Mouse (Mus musculus) MEL (cell line): ENCODE measurements around the gene Tspan9. TPM values are rescaled to one million over a fixed set of nuclear protein-coding genes. Genes with fewer than 3 reads are reported as not detected.

Experiments used
- DNase-seq: peaks from one replicate; pipeline ENCODE4 v3.0.0; 2011; ENCODE audit warnings: low read depth, low spot score
- H3K27ac ChIP-seq: 2 replicates; pipeline ENCODE4 v1.5.1; 2012; ENCODE audit warnings: low read depth, mild to moderate bottlenecking, control low read depth, low read length, moderate library complexity; ENCODE audit not compliant: control insufficient read depth
- H3K27me3 ChIP-seq, 2 experiments: fragments of 150-350 bp in 1 of 2; sonication (generic) in 1 of 2; 2 replicates each; pipeline ENCODE4 v1.6.1; 2012; ENCODE audit warnings: low read length in 2 of 2, mild to moderate bottlenecking in 2 of 2, improper control_type of control experiment in 1 of 2, moderate library complexity in 1 of 2; ENCODE audit not compliant: insufficient read depth in 2 of 2, control insufficient read depth in 1 of 2
- H3K36me3 ChIP-seq, 2 experiments: 2 replicates each; pipeline ENCODE4 v1.6.1; 2012 to 2014; ENCODE audit warnings: low read length in 2 of 2, improper control_type of control experiment in 1 of 2, inconsistent platforms in 1 of 2, mild to moderate bottlenecking in 1 of 2; ENCODE audit not compliant: insufficient read depth in 2 of 2, control insufficient read depth in 1 of 2
- H3K4me1 ChIP-seq, 2 experiments: fragments of 150-350 bp in 1 of 2; sonication (generic) in 1 of 2; 2 replicates each; pipeline ENCODE4 v1.6.1; 2012; ENCODE audit warnings: low read length in 2 of 2, improper control_type of control experiment in 1 of 2, mild to moderate bottlenecking in 1 of 2; ENCODE audit not compliant: insufficient read depth in 2 of 2, control insufficient read depth in 1 of 2
- H3K4me3 ChIP-seq, 2 experiments: fragments of 150-350 bp in 1 of 2; sonication (generic) in 1 of 2; 2 replicates each; pipeline ENCODE4 v1.5.1; 2012; ENCODE audit warnings: low read depth in 2 of 2, low read length in 2 of 2, mild to moderate bottlenecking in 2 of 2, moderate library complexity in 2 of 2, control low read depth in 1 of 2, improper control_type of control experiment in 1 of 2; ENCODE audit not compliant: control insufficient read depth in 1 of 2, insufficient read depth in 1 of 2
- H3K79me2 ChIP-seq: 2 replicates; pipeline ENCODE4 v1.6.1; 2012; ENCODE audit warnings: mild to moderate bottlenecking, low read length, moderate library complexity; ENCODE audit not compliant: control insufficient read depth, poor library complexity, insufficient read depth
- H3K9ac ChIP-seq: 2 replicates; pipeline ENCODE4 v1.6.1; 2012; ENCODE audit warnings: low read depth, mild to moderate bottlenecking, control low read depth, low read length, moderate library complexity; ENCODE audit not compliant: control insufficient read depth, poor library complexity, severe bottlenecking
- H3K9me3 ChIP-seq: fragments of 150-350 bp; sonication (generic); replicated peaks from 2 replicates; pipeline ENCODE4 v1.6.1; 2012; ENCODE audit warnings: mild to moderate bottlenecking, low read length, improper control_type of control experiment, moderate library complexity; ENCODE audit not compliant: insufficient read depth
- CHD1 ChIP-seq: IDR thresholded peaks from 2 replicates; pipeline ENCODE4 v1.6.1; 2012; ENCODE audit warnings: low read depth, mild to moderate bottlenecking, inconsistent platforms, low read length, improper control_type of control experiment
- CHD2 ChIP-seq: IDR thresholded peaks from 2 replicates; pipeline ENCODE4 v1.6.1; 2011; ENCODE audit warnings: low read length, improper control_type of control experiment
- E2F4 ChIP-seq: IDR thresholded peaks from 2 replicates; pipeline ENCODE4 v1.6.1; 2011; ENCODE audit warnings: low read depth, low read length, improper control_type of control experiment, borderline replicate concordance
- EP300 ChIP-seq, 2 experiments: IDR thresholded peaks; 2 replicates each; pipeline ENCODE4 v1.6.1; 2011; ENCODE audit warnings: improper control_type of control experiment in 2 of 2, low read length in 2 of 2, low read depth in 1 of 2, mild to moderate bottlenecking in 1 of 2
- ETS1 ChIP-seq: IDR thresholded peaks from 2 replicates; pipeline ENCODE4 v1.6.1; 2012; ENCODE audit warnings: low read depth, mild to moderate bottlenecking, inconsistent platforms, low read length, improper control_type of control experiment, moderate library complexity
- GABPA ChIP-seq: IDR thresholded peaks from 2 replicates; pipeline ENCODE4 v1.6.1; 2012; ENCODE audit warnings: low read depth, mild to moderate bottlenecking, inconsistent platforms, low read length, improper control_type of control experiment, moderate library complexity
- GATA1 ChIP-seq: IDR thresholded peaks from 2 replicates; pipeline ENCODE4 v1.6.1; 2011; ENCODE audit warnings: low read depth, low read length, improper control_type of control experiment
- HCFC1 ChIP-seq: IDR thresholded peaks from 2 replicates; pipeline ENCODE4 v1.6.1; 2012; ENCODE audit warnings: low read depth, mild to moderate bottlenecking, inconsistent platforms, low read length, improper control_type of control experiment, moderate library complexity
- JUND ChIP-seq: IDR thresholded peaks from 2 replicates; pipeline ENCODE4 v1.6.1; 2011; ENCODE audit warnings: low read depth, mild to moderate bottlenecking, improper control_type of control experiment, low read length
- KAT2A ChIP-seq: conservative IDR thresholded peaks from 2 replicates; pipeline ENCODE4 v1.6.1; 2012; ENCODE audit warnings: low read depth, low read length, improper control_type of control experiment, inconsistent platforms
- MAFK ChIP-seq: IDR thresholded peaks from 2 replicates; pipeline ENCODE4 v1.6.1; 2011; ENCODE audit warnings: low read depth, mild to moderate bottlenecking, low read length, improper control_type of control experiment, borderline replicate concordance
- MAX ChIP-seq: IDR thresholded peaks from 2 replicates; pipeline ENCODE4 v1.6.1; 2011; ENCODE audit warnings: low read length, improper control_type of control experiment
- MAZ ChIP-seq: IDR thresholded peaks from 2 replicates; pipeline ENCODE4 v1.6.1; 2012; ENCODE audit warnings: low read depth, mild to moderate bottlenecking, inconsistent platforms, low read length, improper control_type of control experiment
- MEF2A ChIP-seq: IDR thresholded peaks from 2 replicates; pipeline ENCODE4 v1.6.1; 2014; ENCODE audit warnings: low read depth, mild to moderate bottlenecking, inconsistent platforms, low read length, improper control_type of control experiment; ENCODE audit not compliant: poor library complexity, insufficient replicate concordance, severe bottlenecking; ENCODE audit errors: extremely low read depth
- MXI1 ChIP-seq: IDR thresholded peaks from 2 replicates; pipeline ENCODE4 v1.6.1; 2011; ENCODE audit warnings: mild to moderate bottlenecking, low read depth, low read length, improper control_type of control experiment
- MYB ChIP-seq: IDR thresholded peaks from 2 replicates; pipeline ENCODE4 v1.6.1; 2011; ENCODE audit warnings: mild to moderate bottlenecking, low read depth, low read length, improper control_type of control experiment
- MYC ChIP-seq: IDR thresholded peaks from 2 replicates; pipeline ENCODE4 v1.6.1; 2011; ENCODE audit warnings: low read depth, mild to moderate bottlenecking, low read length, improper control_type of control experiment, moderate library complexity
- NELFE ChIP-seq: IDR thresholded peaks from 2 replicates; pipeline ENCODE4 v1.6.1; 2011; ENCODE audit warnings: low read depth, low read length, improper control_type of control experiment
- NRF1 ChIP-seq: IDR thresholded peaks from 2 replicates; pipeline ENCODE4 v1.6.1; 2014; ENCODE audit warnings: low read depth, mild to moderate bottlenecking, inconsistent platforms, low read length, improper control_type of control experiment, moderate library complexity; ENCODE audit not compliant: poor library complexity, insufficient read depth, severe bottlenecking
- POLR2AphosphoS2 ChIP-seq: IDR thresholded peaks from 2 replicates; pipeline ENCODE4 v1.6.1; 2011; ENCODE audit warnings: low read length, improper control_type of control experiment
- POLR2AphosphoS5 ChIP-seq: IDR thresholded peaks from 2 replicates; pipeline ENCODE4 v1.6.1; 2012; ENCODE audit warnings: low read depth, borderline replicate concordance, mild to moderate bottlenecking, inconsistent platforms, low read length, moderate library complexity, mixed read lengths
- RAD21 ChIP-seq: IDR thresholded peaks from 2 replicates; pipeline ENCODE4 v1.6.1; 2011; ENCODE audit warnings: mild to moderate bottlenecking, low read depth, low read length, improper control_type of control experiment
- RCOR1 ChIP-seq: IDR thresholded peaks from 2 replicates; pipeline ENCODE4 v1.6.1; 2012; ENCODE audit warnings: low read depth, mild to moderate bottlenecking, inconsistent platforms, low read length, improper control_type of control experiment
- SMC3 ChIP-seq: IDR thresholded peaks from 2 replicates; pipeline ENCODE4 v1.6.1; 2011; ENCODE audit warnings: low read depth, low read length, improper control_type of control experiment
- TAL1 ChIP-seq: IDR thresholded peaks from 2 replicates; pipeline ENCODE4 v1.6.1; 2012; ENCODE audit warnings: mild to moderate bottlenecking, inconsistent platforms, low read length, moderate library complexity, mixed read lengths
- TBP ChIP-seq: IDR thresholded peaks from 2 replicates; pipeline ENCODE4 v1.8.0; 2011; ENCODE audit warnings: low read depth, low read length, improper control_type of control experiment
- TCF12 ChIP-seq: IDR thresholded peaks from 2 replicates; pipeline ENCODE4 v1.6.1; 2014; ENCODE audit warnings: low read depth, mild to moderate bottlenecking, inconsistent platforms, low read length, improper control_type of control experiment, moderate library complexity
- UBTF ChIP-seq: IDR thresholded peaks from 2 replicates; pipeline ENCODE4 v1.6.1; 2012; ENCODE audit warnings: low read depth, mild to moderate bottlenecking, inconsistent platforms, low read length, improper control_type of control experiment, moderate library complexity, borderline replicate concordance; ENCODE audit not compliant: insufficient read depth
- ZC3H11A ChIP-seq: IDR thresholded peaks from 2 replicates; pipeline ENCODE4 v1.6.1; 2012; ENCODE audit warnings: low read depth, mild to moderate bottlenecking, inconsistent platforms, low read length, improper control_type of control experiment
- ZKSCAN1 ChIP-seq: IDR thresholded peaks from 2 replicates; pipeline ENCODE4 v1.6.1; 2012; ENCODE audit warnings: low read depth, mild to moderate bottlenecking, inconsistent platforms, low read length, improper control_type of control experiment, moderate library complexity
- ZMIZ1 ChIP-seq: IDR thresholded peaks from 2 replicates; pipeline ENCODE4 v1.6.1; 2012; ENCODE audit warnings: low read depth, mild to moderate bottlenecking, inconsistent platforms, low read length, improper control_type of control experiment, moderate library complexity
- polyA plus RNA-seq, 2 experiments: library from polyadenylated mRNA; stranded (reverse) in 1 of 2; unstranded in 1 of 2; fragments of >175 nt in 1 of 2; fragments of >200 nt in 1 of 2; gene quantifications; 2 replicates each; pipeline versions ENCODE4 v1.2.1 to v1.2.4; 2012; ENCODE audit warnings: low replicate concordance in 2 of 2, low read depth in 1 of 2; ENCODE audit not compliant: insufficient read length in 2 of 2, insufficient read depth in 1 of 2, missing spikeins in 1 of 2
- total RNA-seq: library from RNA; depleted of rRNA; stranded (reverse); fragments of 300-350 nt; gene quantifications from 2 replicates; pipeline ENCODE4 v1.2.3, GENCODE M21; 2012

Gene Tspan9
- total and polyA plus RNA-seq, 3 experiments: 0.08 to 3.4 TPM; not detected in 1

DNA sequence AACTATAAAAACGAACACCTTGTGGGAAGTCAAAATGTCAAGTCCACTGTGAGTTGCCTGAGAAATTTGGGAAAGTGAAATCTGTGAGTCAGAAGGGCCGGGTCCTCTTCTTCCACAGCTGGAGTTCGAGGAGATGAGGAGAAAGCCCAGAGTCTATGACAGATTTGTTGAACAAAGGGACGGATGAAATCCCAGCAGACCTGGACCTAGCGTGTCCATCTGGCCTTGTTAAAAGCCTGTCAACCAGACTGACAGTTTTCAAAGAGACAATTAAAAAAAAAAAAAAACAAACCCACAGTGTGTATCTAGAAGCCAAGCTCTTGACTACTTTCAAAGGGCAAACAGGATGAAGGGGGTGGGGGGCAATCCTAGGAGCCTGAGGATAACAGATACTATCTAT, 14.0 kb downstream of the Tspan9 start:
- no peak overlapping the region for H3K4me3 ChIP-seq
- no peak overlapping the region for H3K9ac ChIP-seq
- no peaks in the 10 kb centered on the region for H3K27me3 ChIP-seq
- no peaks in the 10 kb centered on the region for H3K79me2 ChIP-seq
- DNase-seq: no peak
- H3K27ac ChIP-seq: no peak overlapping the region
- H3K36me3 ChIP-seq: no peaks in the 10 kb centered on the region
- no peaks in the 10 kb centered on the region for H3K4me1 ChIP-seq
- no peaks in the 10 kb centered on the region for H3K9me3 ChIP-seq
- no peak for TF ChIP-seq MAZ
- no peak for TF ChIP-seq ZMIZ1
- no peak for TF ChIP-seq MEF2A

- Histone ChIP-seq H3K36me3 (no peaks in the 10 kb centered on the region), H3K4me1 (no peaks in the 10 kb centered on the region)
These were observed 16.1 kb downstream of the Tspan9 start for GRCm38 (mm10) chr6:128127312-128127711.

DNA sequence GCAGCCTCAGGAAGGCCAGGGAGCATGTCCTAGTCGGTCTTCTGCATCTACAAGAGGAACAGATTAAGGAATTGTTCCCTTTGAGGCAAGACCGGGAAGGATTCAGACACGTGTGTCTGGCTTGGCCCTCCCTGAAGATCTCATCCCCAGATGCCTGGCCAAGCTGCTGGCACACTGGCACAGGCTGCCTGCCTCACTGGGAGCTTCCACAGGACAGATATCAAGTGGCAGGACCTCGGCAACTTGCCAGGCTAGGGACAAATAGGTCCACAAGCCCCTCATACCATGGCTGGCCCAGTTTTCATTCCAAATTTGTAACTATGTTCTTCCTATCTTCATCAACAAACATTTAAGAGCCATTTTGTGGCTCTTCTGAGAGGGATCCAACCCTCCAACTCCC, 16.5 kb downstream of the Tspan9 start:
- no peak overlapping the region for H3K27ac ChIP-seq
- H3K27me3 ChIP-seq: no peaks in the 10 kb centered on the region
- no peaks in the 10 kb centered on the region for H3K36me3 ChIP-seq
- no peaks in the 10 kb centered on the region for H3K4me1 ChIP-seq
- H3K79me2 ChIP-seq: no peaks in the 10 kb centered on the region
- no peaks in the 10 kb centered on the region for H3K9me3 ChIP-seq
- H3K9ac ChIP-seq: no peak overlapping the region
- DNase-seq: no peak
- no peak overlapping the region for H3K4me3 ChIP-seq
- TF ChIP-seq ETS1: no peak
- TF ChIP-seq ZC3H11A: no peak
- no peak for TF ChIP-seq MXI1
- TF ChIP-seq TAL1: no peak
- TF ChIP-seq SMC3: no peak
- TF ChIP-seq GATA1: no peak
- no peak for TF ChIP-seq UBTF
- TF ChIP-seq HCFC1: no peak
- TF ChIP-seq MYC: no peak
- no peak for TF ChIP-seq GABPA
- TF ChIP-seq KAT2A: no peak
- no peak for TF ChIP-seq CHD2
- no peak for TF ChIP-seq TCF12
- TF ChIP-seq EP300 (IDR thresholded peaks at IDR 0.05; ENCODE audit: low read depth in 1 of 2, low read length in 2 of 2): no peak
- no peak for TF ChIP-seq JUND
- no peak for TF ChIP-seq NELFE
- TF ChIP-seq E2F4: no peak
- no peak for TF ChIP-seq RAD21

More at GRCm38 (mm10) chr6:128127312-128127711, 16.1 kb downstream of the Tspan9 start:
- no peak for DNase-seq
- Histone ChIP-seq H3K79me2 (no peaks in the 10 kb centered on the region), H3K9ac (no peak overlapping the region), H3K27ac (no peak overlapping the region), H3K27me3 (no peaks in the 10 kb centered on the region), H3K9me3 (no peaks in the 10 kb centered on the region), H3K4me3 (no peak overlapping the region)
- no peak for TF ChIP-seq NRF1
- no peak for TF ChIP-seq POLR2AphosphoS2
- TF ChIP-seq MYB: no peak
- no peak for TF ChIP-seq GABPA
- TF ChIP-seq CHD1: no peak
- no peak for TF ChIP-seq MAFK
- no peak for TF ChIP-seq MAX
- no peak for TF ChIP-seq RCOR1
- TF ChIP-seq MYC: no peak
- no peak for TF ChIP-seq MXI1
- no peak for TF ChIP-seq NELFE
- TF ChIP-seq TBP: no peak
- no peak for TF ChIP-seq UBTF
- TF ChIP-seq POLR2AphosphoS5: no peak
- no peak for TF ChIP-seq ZKSCAN1
- TF ChIP-seq EP300 (IDR thresholded peaks at IDR 0.05; ENCODE audit: low read depth in 1 of 2, low read length in 2 of 2): no peak
- TF ChIP-seq CHD2: no peak
- no peak for TF ChIP-seq SMC3
- no peak for TF ChIP-seq TAL1
